Mouse (Mus musculus) kidney, postnatal 0 days (tissue): ENCODE measurements around the gene Arl8a. TPM values are rescaled to one million over a fixed set of nuclear protein-coding genes. Genes with fewer than 3 reads are reported as not detected.
A peak's percentile ranks its signal among the peaks of the same experiment; 100 is the strongest.

Experiments
- ATAC-seq: fragments of 200-750 bp; cut with Nextera tagmentation; replicated peaks from 2 replicates; pipeline ENCODE4 v1.8.0; 2017; ENCODE audit warnings: low read depth, moderate number of reproducible peaks, moderate TSS enrichment, moderate library complexity; ENCODE audit not compliant: low FRiP score
- DNase-seq: peaks from one replicate; pipeline ENCODE4 v3.0.0-alpha.2; 2016; ENCODE audit warnings: low spot score
- H3K27ac ChIP-seq: fragments of 300-500 bp; sonication (generic); 2 replicates; pipeline ENCODE4 v1.5.1; 2014; ENCODE audit warnings: mild to moderate bottlenecking
- H3K27me3 ChIP-seq: fragments of 300-500 bp; sonication (generic); 2 replicates; pipeline ENCODE4 v1.6.1; 2014; ENCODE audit warnings: low read length, mixed read lengths; ENCODE audit not compliant: insufficient read depth
- H3K36me3 ChIP-seq: fragments of 300-500 bp; sonication (generic); 2 replicates; pipeline ENCODE4 v1.6.1; 2014; ENCODE audit warnings: low read length, mixed read lengths; ENCODE audit not compliant: insufficient read depth
- H3K4me1 ChIP-seq: fragments of 300-500 bp; sonication (generic); replicated peaks from 2 replicates; pipeline ENCODE4 v1.6.1; 2014; ENCODE audit warnings: antibody characterized with exemption, low read length, mixed read lengths; ENCODE audit not compliant: insufficient read depth
- H3K4me2 ChIP-seq: fragments of 300-500 bp; sonication (generic); 2 replicates; pipeline ENCODE4 v1.6.1; 2014; ENCODE audit warnings: mild to moderate bottlenecking, low read length, moderate library complexity, mixed read lengths
- H3K4me3 ChIP-seq: fragments of 300-500 bp; sonication (generic); replicated peaks from 2 replicates; pipeline ENCODE4 v1.5.1; 2014; ENCODE audit warnings: low read depth, low read length
- H3K9ac ChIP-seq: fragments of 300-500 bp; sonication (generic); 2 replicates; pipeline ENCODE4 v1.6.1; 2014; ENCODE audit warnings: low read depth, low read length
- H3K9me3 ChIP-seq: fragments of 300-500 bp; sonication (generic); replicated peaks from 2 replicates; pipeline ENCODE4 v1.6.1; 2016; ENCODE audit warnings: low read length, inconsistent platforms, mixed read lengths
- CTCF ChIP-seq: IDR thresholded peaks from 2 replicates; pipeline ENCODE4 v1.5.1; 2016; ENCODE audit warnings: antibody characterized with exemption, low read depth, mild to moderate bottlenecking, moderate library complexity
- WGBS: fragments of 180-500 bp; shearing (Covaris S2); extraction: QIAGEN DNeasy Blood & Tissue Kit; methylation state at CpG from one replicate; pipeline ENCODE4 v1.1.7; 2014; 5-methylcytosine and 5-hydroxymethylcytosine counted together
- polyA plus RNA-seq: library from polyadenylated mRNA; unstranded; fragments of >200 nt; fragmentation: Nextera tagmentation; extraction: Ambion mirVana; gene quantifications from 2 replicates; pipeline ENCODE4 v1.2.1, GENCODE M21; 2015

Gene Arl8a
- polyA plus RNA-seq, 1 experiment from 2014 or later: 49.3 TPM

GRCm38 (mm10) chr1:135170299-135170698 lies 23.7 kb downstream of the Arl8a start:
- ATAC-seq: no peak
- 56% methylated on average over 10 of the region's 10 CpGs for WGBS
- Histone ChIP-seq H3K9me3 (no peaks in the 10 kb centered on the region), H3K27me3 (no peaks in the 10 kb centered on the region), H3K27ac (no peak overlapping the region), H3K4me2 (no peak overlapping the region), H3K9ac (no peak overlapping the region), H3K4me3 (no peak overlapping the region), H3K4me1 (no peaks in the 10 kb centered on the region), H3K36me3 (no peaks in the 10 kb centered on the region)
- DNase-seq: no peak
- TF ChIP-seq CTCF: no peak

GRCm38 (mm10) chr1:135171202-135171601 lies 24.6 kb downstream of the Arl8a start:
- no peak for DNase-seq
- peak; percentile 49 for TF ChIP-seq CTCF
- no peak overlapping the region for H3K27ac ChIP-seq
- H3K27me3 ChIP-seq: no peaks in the 10 kb centered on the region
- no peak overlapping the region for H3K4me3 ChIP-seq
- no peaks in the 10 kb centered on the region for H3K9me3 ChIP-seq
- ATAC-seq: no peak
- H3K9ac ChIP-seq: no peak overlapping the region
- H3K4me1 ChIP-seq: no peaks in the 10 kb centered on the region
- WGBS: 84% methylated on average over 7 of the region's 7 CpGs
- no peak overlapping the region for H3K4me2 ChIP-seq
- H3K36me3 ChIP-seq: no peaks in the 10 kb centered on the region

GRCm38 (mm10) chr1:135171984-135172383 lies 25.4 kb downstream of the Arl8a start:
- TF ChIP-seq CTCF: peak; percentile 90
- 49% methylated on average over 6 of the region's 6 CpGs for WGBS
- ATAC-seq (peak; percentile 60), DNase-seq (peak; percentile 94)
- Histone ChIP-seq H3K4me3 (no peak overlapping the region), H3K4me1 (no peaks in the 10 kb centered on the region), H3K36me3 (no peaks in the 10 kb centered on the region), H3K4me2 (no peak overlapping the region), H3K9ac (no peak overlapping the region), H3K27ac (no peak overlapping the region), H3K9me3 (no peaks in the 10 kb centered on the region), H3K27me3 (no peaks in the 10 kb centered on the region)

- no peak overlapping the region for H3K27ac ChIP-seq
- no peaks in the 10 kb centered on the region for H3K36me3 ChIP-seq
- H3K4me3 ChIP-seq: no peak overlapping the region
- H3K27me3 ChIP-seq: no peaks in the 10 kb centered on the region
- no peaks in the 10 kb centered on the region for H3K9me3 ChIP-seq
- H3K9ac ChIP-seq: no peak overlapping the region
- no peak overlapping the region for H3K4me2 ChIP-seq
- ATAC-seq: no peak
- DNase-seq: no peak
- no peaks in the 10 kb centered on the region for H3K4me1 ChIP-seq
- 92% methylated on average over 6 of the region's 6 CpGs for WGBS
- no peak for TF ChIP-seq CTCF
Observed at GRCm38 (mm10) chr1:135173311-135173710, 26.7 kb downstream of the Arl8a start.

- H3K4me3 ChIP-seq: no peak overlapping the region
- H3K9me3 ChIP-seq: no peaks in the 10 kb centered on the region
- H3K9ac ChIP-seq: no peak overlapping the region
- no peaks in the 10 kb centered on the region for H3K36me3 ChIP-seq
- no peak for TF ChIP-seq CTCF
- H3K27ac ChIP-seq: no peak overlapping the region
- H3K27me3 ChIP-seq: no peaks in the 10 kb centered on the region
- H3K4me2 ChIP-seq: no peak overlapping the region
- 73% methylated on average over 3 of the region's 3 CpGs for WGBS
- H3K4me1 ChIP-seq: no peaks in the 10 kb centered on the region
- ATAC-seq: no peak
- no peak for DNase-seq
Observed at GRCm38 (mm10) chr1:135175176-135175575, 28.6 kb downstream of the Arl8a start.

GRCm38 (mm10) chr1:135177724-135178123 lies 31.1 kb downstream of the Arl8a start:
- Histone ChIP-seq H3K27me3 (no peaks in the 10 kb centered on the region), H3K27ac (no peak overlapping the region; the same call in 1 of the 2 replicates), H3K4me2 (no peak overlapping the region), H3K4me1 (0 out of 2 replicates have a peak, but pooled peaks cover 5% of the 10 kb centered on the region), H3K4me3 (no peak overlapping the region), H3K9me3 (no peaks in the 10 kb centered on the region), H3K9ac (no peak overlapping the region), H3K36me3 (no peaks in the 10 kb centered on the region)
- 79% methylated on average over 3 of the region's 3 CpGs for WGBS
- no peak for DNase-seq
- TF ChIP-seq CTCF: no peak
- peak; percentile 73 for ATAC-seq

GRCm38 (mm10) chr1:135178863-135179262 lies 32.2 kb downstream of the Arl8a start:
- H3K36me3 ChIP-seq: no peaks in the 10 kb centered on the region
- no peak overlapping the region for H3K27ac ChIP-seq
- DNase-seq: no peak
- no peak for TF ChIP-seq CTCF
- no peak overlapping the region for H3K4me2 ChIP-seq
- no peaks in the 10 kb centered on the region for H3K27me3 ChIP-seq
- no peak overlapping the region for H3K4me3 ChIP-seq
- no peaks in the 10 kb centered on the region for H3K9me3 ChIP-seq
- H3K4me1 ChIP-seq: 0 out of 2 replicates have a peak, but pooled peaks cover 12% of the 10 kb centered on the region
- WGBS: 84% methylated on average over 7 of the region's 7 CpGs
- no peak for ATAC-seq
- no peak overlapping the region for H3K9ac ChIP-seq
